Mouse (Mus musculus) layer of hippocampus, postnatal 14 days (tissue): ENCODE results near the gene Ube2i. TPM values are rescaled to one million over a fixed set of nuclear protein-coding genes. Genes with fewer than 3 reads are reported as not detected.

Experiments
- DNase-seq, 2 experiments: peaks; one replicate each; pipeline ENCODE4 v3.0.0; 2021 to 2022; ENCODE audit warnings: low spot score in 2 of 2, mixed read lengths in 1 of 2
- long read RNA-seq, 2 experiments: library from polyadenylated mRNA; stranded (forward); transcript quantifications; one replicate each; pipeline ENCODE4 v2.0.0; 2021
- total RNA-seq, 2 experiments: library from RNA; stranded (reverse); gene quantifications; 2 replicates each; pipeline ENCODE4 v1.2.3; 2021

Gene Ube2i
- 100 to 1,000 TPM; 208 to 219 TPM for total RNA-seq
- long read RNA-seq, experiment 1, transcript Ube2i-213 (7 exons, 824 nt) = major isoform, 125 of 154 reads
- long read RNA-seq, experiment 1, partial matches to known transcripts = 15 of 154 reads
- long read RNA-seq, experiment 1, other reads (novel, unspliced or antisense) = 8 of 154 reads
- long read RNA-seq, experiment 2, transcript Ube2i-213 (7 exons, 824 nt) = major isoform, 217 of 249 reads
- long read RNA-seq, experiment 2, partial matches to known transcripts = 12 of 249 reads
- long read RNA-seq, experiment 2, other reads (novel, unspliced or antisense) = 14 of 249 reads

GRCm38 (mm10) chr17:25274571-25275346 is at the start of gene Ube2i:
Ube2i (minus strand) TSS chr17:25274622.
- no peak for DNase-seq

- DNase-seq = no peak
These were observed 48.5 kb upstream of the Ube2i start for GRCm38 (mm10) chr17:25322930-25323329.

GRCm38 (mm10) chr17:25320819-25321218 is 46.4 kb upstream of the Ube2i start:
- no peak for DNase-seq

- no peak for DNase-seq
These were observed 43.9 kb upstream of the Ube2i start, which contains the start of gene Prss29 for GRCm38 (mm10) chr17:25318354-25318753. Prss29 (plus strand) TSS chr17:25318654.

GRCm38 (mm10) chr17:25308346-25308745 is 33.9 kb upstream of the Ube2i start, which contains the start of gene Prss28:
Prss28 (plus strand) TSS chr17:25308646.
- no peak for DNase-seq

- no peak for DNase-seq
These were observed 23.7 kb upstream of the Ube2i start, which contains the start of gene Prss34 for GRCm38 (mm10) chr17:25298094-25298493. Prss34 (plus strand) TSS chr17:25298394.

GRCm38 (mm10) chr17:25294111-25294510 is 19.7 kb upstream of the Ube2i start:
- DNase-seq = no peak

- no peak for DNase-seq
These were observed 19.1 kb upstream of the Ube2i start for GRCm38 (mm10) chr17:25293495-25293894.

- DNase-seq = no peak
These were observed 16.0 kb upstream of the Ube2i start for GRCm38 (mm10) chr17:25290411-25290810.

- DNase-seq = peak; percentile 26 to 42
These were observed 14.4 kb upstream of the Ube2i start for GRCm38 (mm10) chr17:25288842-25289241.

GRCm38 (mm10) chr17:25285033-25285432 is 10.6 kb upstream of the Ube2i start:
- peak; percentile 29 to 66 for DNase-seq

GRCm38 (mm10) chr17:25282133-25282532 is 7.7 kb upstream of the Ube2i start:
- DNase-seq = no peak

GRCm38 (mm10) chr17:25275833-25276232 is 1.4 kb upstream of the Ube2i start:
- no peak for DNase-seq

GRCm38 (mm10) chr17:25273706-25274501 is 518 bp downstream of the Ube2i start:
- DNase-seq = peak; percentile 98 to 100

- DNase-seq = peak; percentile 45 to 99
These were observed 1.3 kb downstream of the Ube2i start for GRCm38 (mm10) chr17:25272951-25273705.

GRCm38 (mm10) chr17:25272326-25272725 is 2.1 kb downstream of the Ube2i start:
- DNase-seq = no peak

- no peak for DNase-seq
These were observed 3.6 kb downstream of the Ube2i start for GRCm38 (mm10) chr17:25270795-25271335.

GRCm38 (mm10) chr17:25264453-25264852 is 10.0 kb downstream of the Ube2i start:
- DNase-seq = peak in 1 of 2 experiments; percentile 54

GRCm38 (mm10) chr17:25257804-25258261 is 16.6 kb downstream of the Ube2i start:
- no peak for DNase-seq

GRCm38 (mm10) chr17:25256140-25256754 is 18.2 kb downstream of the Ube2i start, which contains the start of gene Baiap3:
Baiap3 (minus strand) TSS chr17:25256364.
- no peak for DNase-seq
